Mouse (Mus musculus): ENCODE data around the gene Tceal9. TPM values are rescaled to one million over a fixed set of nuclear protein-coding genes. Genes with fewer than 3 reads are reported as not detected.

Gene Tceal9
- polyA plus RNA-seq (2017; shearing (Covaris generic)) = 66.2 TPM

GRCm38 (mm10) chrX:136244574-136245229, at the start of gene Tceal9:
Gene Tceal9, plus strand, starts transcription at chrX:136245079.

GRCm38 (mm10) chrX:136203664-136204066, 41.2 kb upstream of the Tceal9 start, which contains the start of gene Tceal5:
Gene Tceal5, minus strand, starts transcription at chrX:136203876.

DNA sequence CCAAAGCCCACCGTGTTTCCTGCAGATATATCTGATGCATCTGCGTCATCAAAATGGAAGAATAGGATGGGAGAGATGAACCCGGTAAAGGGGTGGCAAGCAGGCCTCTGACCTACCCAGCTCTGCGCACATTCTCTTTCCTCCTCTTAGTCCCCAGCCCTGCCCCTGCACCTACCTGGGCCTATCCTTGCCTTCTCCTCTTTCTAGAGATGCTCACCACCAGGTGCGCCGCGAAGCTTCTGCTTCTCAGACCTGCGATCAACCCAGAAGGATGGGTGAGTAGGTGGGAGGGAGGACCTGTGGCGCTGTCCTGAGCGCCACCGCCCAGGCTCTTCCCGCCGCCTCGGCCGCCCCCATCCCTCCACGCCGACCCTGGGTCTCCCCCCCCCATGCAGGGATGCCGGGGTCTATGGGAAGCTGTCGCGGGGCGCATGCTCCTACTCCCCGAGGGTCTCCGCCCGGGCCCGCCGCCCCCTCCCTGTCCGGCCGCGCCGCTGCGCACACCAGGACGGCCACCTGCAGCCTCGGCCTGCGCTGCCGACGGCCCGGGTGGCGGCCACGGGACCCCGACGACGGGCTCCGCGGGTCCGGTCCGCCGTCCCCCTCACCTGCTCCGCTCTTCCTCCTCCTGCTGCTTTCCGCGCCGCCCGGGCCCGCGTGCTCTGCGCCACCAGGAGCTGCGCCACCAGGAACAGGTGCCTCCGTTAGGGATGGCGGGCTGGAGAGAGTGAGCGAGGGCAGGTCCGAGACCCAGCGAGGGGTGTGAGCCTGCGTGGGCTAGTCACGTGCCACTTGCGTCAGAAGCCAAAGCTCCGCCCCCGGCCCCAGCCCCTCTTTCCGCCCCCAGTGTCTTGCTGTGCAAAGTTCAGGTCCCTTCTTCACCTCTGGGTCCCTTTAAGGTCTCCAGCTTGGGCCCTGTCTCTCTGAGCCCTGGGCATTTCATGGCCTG, 29.9 kb upstream of the Tceal9 start, which contains the start of the genes Tceal7 and Bex1:
Gene Tceal7 (plus strand): TSS at position 51 of the 949 bp plus-strand sequence.
Gene Bex1 (minus strand): TSS at position 785 of the 949 bp plus-strand sequence.

DNA sequence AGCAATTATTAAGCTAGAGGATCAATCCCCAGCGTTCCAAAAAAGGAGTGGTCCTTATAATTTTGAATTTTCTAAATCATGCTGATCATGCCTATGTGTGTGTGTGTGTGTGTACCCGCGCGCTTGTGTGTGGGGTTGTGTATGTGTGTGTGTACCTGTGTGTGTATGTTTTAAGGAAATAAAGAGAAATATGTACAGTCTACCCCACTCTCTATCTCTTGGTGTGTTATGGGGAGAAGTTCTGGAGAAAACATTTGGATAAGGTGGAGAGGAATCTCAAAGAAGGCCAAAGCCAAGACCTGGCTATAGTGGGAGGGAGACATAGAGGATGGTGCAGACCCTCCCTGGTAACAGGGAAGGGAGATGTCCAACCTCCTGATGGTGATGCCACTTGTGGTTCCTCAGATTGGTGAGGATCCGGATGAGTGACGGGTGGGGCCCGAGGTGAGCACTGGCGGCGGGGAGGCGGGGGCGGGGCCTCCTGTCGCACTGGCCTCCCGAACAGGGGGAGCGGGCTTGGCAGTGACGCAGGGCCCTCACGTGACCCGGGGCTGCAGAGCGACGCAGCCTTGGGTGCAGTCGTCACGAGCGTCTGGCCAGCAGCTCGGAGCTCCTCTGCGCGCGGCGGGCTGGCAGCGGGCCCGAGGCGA, 25.0 kb downstream of the Tceal9 start, which contains the start of gene Bex3:
Gene Bex3 (plus strand): TSS at position 511 of the 650 bp plus-strand sequence.

Other genes starting within 250 kb of the Tceal9 start
- gene Arxes1, start 211.7 kb upstream of the Tceal9 start, polyA plus RNA-seq (2017; shearing (Covaris generic)) = not detected
- 15.3 TPM for gene Bex2, start 176.8 kb upstream of the Tceal9 start, polyA plus RNA-seq (2017; shearing (Covaris generic))
- gene Nxf3, start 159.8 kb upstream of the Tceal9 start, polyA plus RNA-seq (2017; shearing (Covaris generic)) = not detected
- gene Bex4, start 106.1 kb upstream of the Tceal9 start, polyA plus RNA-seq (2017; shearing (Covaris generic)) = 1.6 TPM
- 0.30 TPM for gene Tceal8, start 72.7 kb upstream of the Tceal9 start, polyA plus RNA-seq (2017; shearing (Covaris generic))
- gene Tceal5, start 41.2 kb upstream of the Tceal9 start, polyA plus RNA-seq (2017; shearing (Covaris generic)) = not detected
- gene Tceal7, start 30.3 kb upstream of the Tceal9 start, polyA plus RNA-seq (2017; shearing (Covaris generic)) = not detected
- not detected for gene Bex1, start 29.6 kb upstream of the Tceal9 start, polyA plus RNA-seq (2017; shearing (Covaris generic))
- 199 TPM for gene Bex3, start 25.2 kb downstream of the Tceal9 start, polyA plus RNA-seq (2017; shearing (Covaris generic))

All from effector memory CD4-positive, alpha-beta T cell, adult 7 months (primary cell).